Mouse (Mus musculus): ENCODE measurements around the gene Rfx1. TPM values are rescaled to one million over a fixed set of nuclear protein-coding genes. Genes with fewer than 3 reads are reported as not detected.
A peak's percentile ranks its signal among the peaks of the same experiment; 100 is the strongest.

The Rfx1 gene
- polyA plus RNA-seq, 1 experiment from 2014 or later, result 9.5 TPM

- WGBS, result under 1% methylated on average over 50 of the region's 58 CpGs
- ATAC-seq (replicated peaks; ENCODE audit: low FRiP score), result peak; percentile 69
- peak; percentile 99 for DNase-seq (ENCODE audit: low spot score)
Measured at GRCm38 (mm10) chr8:84067047-84067573, 476 bp downstream of the Rfx1 start.

GRCm38 (mm10) chr8:84067911-84068310, 1.3 kb downstream of the Rfx1 start:
- H3K9ac ChIP-seq (ENCODE audit: low read depth, low read length), result 0 out of 2 replicates have a peak overlapping the region, but pooled peaks have one; percentile 38
- H3K27me3 ChIP-seq (replicated peaks; ENCODE audit: control insufficient read depth, insufficient read depth, low read length), result no peaks in the 10 kb centered on the region
- H3K4me3 ChIP-seq (ENCODE audit: low read depth, low read length), result peak overlapping the region; percentile 94
- 80% methylated on average over 7 of the region's 7 CpGs for WGBS
- peaks cover 29% of the 10 kb centered on the region for H3K4me1 ChIP-seq (replicated peaks; ENCODE audit: control insufficient read depth, insufficient read depth, low read length)
- DNase-seq (ENCODE audit: low spot score), result no peak
- no peaks in the 10 kb centered on the region for H3K36me3 ChIP-seq (ENCODE audit: control insufficient read depth, insufficient read depth, low read length)
- H3K9me3 ChIP-seq (ENCODE audit: control insufficient read depth, low read length), result no peaks in the 10 kb centered on the region
- H3K4me2 ChIP-seq, result peak overlapping the region; percentile 66
- no peak for ATAC-seq (replicated peaks; ENCODE audit: low FRiP score)
- 0 out of 2 replicates have a peak overlapping the region, but pooled peaks have one; percentile 19 for H3K27ac ChIP-seq (ENCODE audit: low read depth, low read length)

More at GRCm38 (mm10) chr8:84067047-84067573, 476 bp downstream of the Rfx1 start:
- H3K27me3 ChIP-seq (replicated peaks; ENCODE audit: control insufficient read depth, insufficient read depth, low read length), result no peaks in the 10 kb centered on the region
- H3K36me3 ChIP-seq (ENCODE audit: control insufficient read depth, insufficient read depth, low read length), result no peaks in the 10 kb centered on the region
- H3K27ac ChIP-seq (ENCODE audit: low read depth, low read length), result peak overlapping the region; percentile 99
- no peaks in the 10 kb centered on the region for H3K9me3 ChIP-seq (ENCODE audit: control insufficient read depth, low read length)
- H3K4me2 ChIP-seq, result peak overlapping the region; percentile 66
- peak overlapping the region; percentile 92 for H3K9ac ChIP-seq (ENCODE audit: low read depth, low read length)
- peak overlapping the region; percentile 94 for H3K4me3 ChIP-seq (ENCODE audit: low read depth, low read length)
- H3K4me1 ChIP-seq (replicated peaks; ENCODE audit: control insufficient read depth, insufficient read depth, low read length), result peaks cover 29% of the 10 kb centered on the region

GRCm38 (mm10) chr8:84068316-84069035, 1.8 kb downstream of the Rfx1 start:
- no peaks in the 10 kb centered on the region for H3K9me3 ChIP-seq (ENCODE audit: control insufficient read depth, low read length)
- 0 out of 2 replicates have a peak overlapping the region, but pooled peaks have one; percentile 19 for H3K27ac ChIP-seq (ENCODE audit: low read depth, low read length)
- no peak for DNase-seq (ENCODE audit: low spot score)
- H3K4me3 ChIP-seq (ENCODE audit: low read depth, low read length), result no peak overlapping the region
- 50% methylated on average over 12 of the region's 12 CpGs for WGBS
- no peak for ATAC-seq (replicated peaks; ENCODE audit: low FRiP score)
- H3K4me1 ChIP-seq (replicated peaks; ENCODE audit: control insufficient read depth, insufficient read depth, low read length), result peaks cover 29% of the 10 kb centered on the region
- H3K27me3 ChIP-seq (replicated peaks; ENCODE audit: control insufficient read depth, insufficient read depth, low read length), result no peaks in the 10 kb centered on the region
- H3K36me3 ChIP-seq (ENCODE audit: control insufficient read depth, insufficient read depth, low read length), result no peaks in the 10 kb centered on the region
- H3K9ac ChIP-seq (ENCODE audit: low read depth, low read length), result no peak overlapping the region
- peak overlapping the region; percentile 66 for H3K4me2 ChIP-seq

GRCm38 (mm10) chr8:84069169-84069568, 2.5 kb downstream of the Rfx1 start:
- Histone ChIP-seq H3K27ac (ENCODE audit: low read depth, low read length) (0 out of 2 replicates have a peak overlapping the region, but pooled peaks have one; percentile 14), H3K9me3 (ENCODE audit: control insufficient read depth, low read length) (no peaks in the 10 kb centered on the region), H3K9ac (ENCODE audit: low read depth, low read length) (no peak overlapping the region), H3K4me2 (no peak overlapping the region), H3K36me3 (ENCODE audit: control insufficient read depth, insufficient read depth, low read length) (no peaks in the 10 kb centered on the region), H3K4me3 (ENCODE audit: low read depth, low read length) (peak overlapping the region; percentile 5; the same call in 1 of the 2 replicates), H3K27me3 (replicated peaks; ENCODE audit: control insufficient read depth, insufficient read depth, low read length) (no peaks in the 10 kb centered on the region), H3K4me1 (replicated peaks; ENCODE audit: control insufficient read depth, insufficient read depth, low read length) (peaks cover 22% of the 10 kb centered on the region)
- DNase-seq (ENCODE audit: low spot score) (no peak), ATAC-seq (replicated peaks; ENCODE audit: low FRiP score) (no peak)
- 41% methylated on average over 1 of the region's 1 CpGs for WGBS

GRCm38 (mm10) chr8:84069750-84070149, 3.1 kb downstream of the Rfx1 start:
- Histone ChIP-seq H3K27me3 (replicated peaks; ENCODE audit: control insufficient read depth, insufficient read depth, low read length) (no peaks in the 10 kb centered on the region), H3K27ac (ENCODE audit: low read depth, low read length) (no peak overlapping the region), H3K4me1 (replicated peaks; ENCODE audit: control insufficient read depth, insufficient read depth, low read length) (peaks cover 22% of the 10 kb centered on the region), H3K4me2 (no peak overlapping the region), H3K4me3 (ENCODE audit: low read depth, low read length) (no peak overlapping the region), H3K36me3 (ENCODE audit: control insufficient read depth, insufficient read depth, low read length) (no peaks in the 10 kb centered on the region), H3K9me3 (ENCODE audit: control insufficient read depth, low read length) (no peaks in the 10 kb centered on the region), H3K9ac (ENCODE audit: low read depth, low read length) (no peak overlapping the region)
- no peak for DNase-seq (ENCODE audit: low spot score)
- ATAC-seq (replicated peaks; ENCODE audit: low FRiP score), result no peak
- 72% methylated on average over 2 of the region's 2 CpGs for WGBS

- Histone ChIP-seq H3K4me1 (replicated peaks; ENCODE audit: control insufficient read depth, insufficient read depth, low read length) (peaks cover 20% of the 10 kb centered on the region), H3K9ac (ENCODE audit: low read depth, low read length) (no peak overlapping the region), H3K27me3 (replicated peaks; ENCODE audit: control insufficient read depth, insufficient read depth, low read length) (no peaks in the 10 kb centered on the region), H3K36me3 (ENCODE audit: control insufficient read depth, insufficient read depth, low read length) (no peaks in the 10 kb centered on the region), H3K9me3 (ENCODE audit: control insufficient read depth, low read length) (no peaks in the 10 kb centered on the region), H3K4me3 (ENCODE audit: low read depth, low read length) (no peak overlapping the region), H3K27ac (ENCODE audit: low read depth, low read length) (no peak overlapping the region), H3K4me2 (no peak overlapping the region)
- DNase-seq (ENCODE audit: low spot score) (no peak), ATAC-seq (replicated peaks; ENCODE audit: low FRiP score) (no peak)
- 68% methylated on average over 5 of the region's 5 CpGs for whole genome bisulfite sequencing
Measured at GRCm38 (mm10) chr8:84070241-84070640, 3.6 kb downstream of the Rfx1 start.

GRCm38 (mm10) chr8:84070667-84071066, 4.0 kb downstream of the Rfx1 start:
- no peak for ATAC-seq (replicated peaks; ENCODE audit: low FRiP score)
- H3K4me3 ChIP-seq (ENCODE audit: low read depth, low read length), result no peak overlapping the region
- H3K4me2 ChIP-seq, result no peak overlapping the region
- no peaks in the 10 kb centered on the region for H3K27me3 ChIP-seq (replicated peaks; ENCODE audit: control insufficient read depth, insufficient read depth, low read length)
- DNase-seq (ENCODE audit: low spot score), result no peak
- H3K9me3 ChIP-seq (ENCODE audit: control insufficient read depth, low read length), result no peaks in the 10 kb centered on the region
- H3K4me1 ChIP-seq (replicated peaks; ENCODE audit: control insufficient read depth, insufficient read depth, low read length), result peaks cover 20% of the 10 kb centered on the region
- no peak overlapping the region for H3K9ac ChIP-seq (ENCODE audit: low read depth, low read length)
- WGBS, result 85% methylated on average over 2 of the region's 2 CpGs
- no peak overlapping the region for H3K27ac ChIP-seq (ENCODE audit: low read depth, low read length)
- no peaks in the 10 kb centered on the region for H3K36me3 ChIP-seq (ENCODE audit: control insufficient read depth, insufficient read depth, low read length)

- H3K4me2 ChIP-seq, result no peak overlapping the region
- no peaks in the 10 kb centered on the region for H3K27me3 ChIP-seq (replicated peaks; ENCODE audit: control insufficient read depth, insufficient read depth, low read length)
- H3K4me3 ChIP-seq (ENCODE audit: low read depth, low read length), result no peak overlapping the region
- DNase-seq (ENCODE audit: low spot score), result no peak
- H3K9ac ChIP-seq (ENCODE audit: low read depth, low read length), result no peak overlapping the region
- H3K27ac ChIP-seq (ENCODE audit: low read depth, low read length), result no peak overlapping the region
- peaks cover 20% of the 10 kb centered on the region for H3K4me1 ChIP-seq (replicated peaks; ENCODE audit: control insufficient read depth, insufficient read depth, low read length)
- 61% methylated on average over 3 of the region's 3 CpGs for WGBS
- H3K9me3 ChIP-seq (ENCODE audit: control insufficient read depth, low read length), result no peaks in the 10 kb centered on the region
- no peaks in the 10 kb centered on the region for H3K36me3 ChIP-seq (ENCODE audit: control insufficient read depth, insufficient read depth, low read length)
- ATAC-seq (replicated peaks; ENCODE audit: low FRiP score), result no peak
Measured at GRCm38 (mm10) chr8:84071921-84072320, 5.3 kb downstream of the Rfx1 start.

- DNase-seq (ENCODE audit: low spot score) (no peak), ATAC-seq (replicated peaks; ENCODE audit: low FRiP score) (no peak)
- no peaks in the 10 kb centered on the region for H3K36me3 ChIP-seq (ENCODE audit: control insufficient read depth, insufficient read depth, low read length)
- no peak overlapping the region for H3K4me3 ChIP-seq (ENCODE audit: low read depth, low read length)
- H3K4me2 ChIP-seq, result no peak overlapping the region
- 89% methylated on average over 10 of the region's 10 CpGs for WGBS
- H3K27me3 ChIP-seq (replicated peaks; ENCODE audit: control insufficient read depth, insufficient read depth, low read length), result no peaks in the 10 kb centered on the region
- no peak overlapping the region for H3K9ac ChIP-seq (ENCODE audit: low read depth, low read length)
- peaks cover 20% of the 10 kb centered on the region for H3K4me1 ChIP-seq (replicated peaks; ENCODE audit: control insufficient read depth, insufficient read depth, low read length)
- H3K27ac ChIP-seq (ENCODE audit: low read depth, low read length), result no peak overlapping the region
- no peaks in the 10 kb centered on the region for H3K9me3 ChIP-seq (ENCODE audit: control insufficient read depth, low read length)
Measured at GRCm38 (mm10) chr8:84072321-84072720, 5.7 kb downstream of the Rfx1 start.
